Mouse (Mus musculus) heart, adult 2 months (tissue): ENCODE measurements at regions not wholly inside any gene's neighbourhood (a gene's known extent, or its start where the extent isn't known, plus 50 kb on each side); places are given as distances from the start of the nearest gene placed in this dataset.

ENCODE experiments used
- DNase-seq, 2 experiments: peaks; one replicate each; pipeline ENCODE4 v3.0.0; 2021
- H3K27ac ChIP-seq: fragments of 200-600 bp; 2 replicates; pipeline ENCODE4 v1.8.1; 2022
- H3K27me3 ChIP-seq: fragments of 200-500 bp; 2 replicates; pipeline ENCODE4 v1.6.1; 2012; ENCODE audit warnings: mild to moderate bottlenecking, low read length, inconsistent platforms, mixed read lengths; ENCODE audit not compliant: control insufficient read depth, insufficient read depth
- H3K36me3 ChIP-seq: fragments of 200-500 bp; 2 replicates; pipeline ENCODE4 v1.6.1; 2012; ENCODE audit warnings: low read length, inconsistent platforms; ENCODE audit not compliant: control insufficient read depth, insufficient read depth
- H3K4me1 ChIP-seq: fragments of 200-500 bp; 2 replicates; pipeline ENCODE4 v1.6.1; 2011; ENCODE audit warnings: low read length; ENCODE audit not compliant: control insufficient read depth, insufficient read depth
- H3K4me3 ChIP-seq: fragments of 200-600 bp; 2 replicates; pipeline ENCODE4 v1.8.1; 2022
- H3K79me2 ChIP-seq: fragments of 200-500 bp; replicated peaks from 2 replicates; pipeline ENCODE4 v1.6.1; 2012; ENCODE audit warnings: mild to moderate bottlenecking, inconsistent platforms, low read length, moderate library complexity, mixed read lengths; ENCODE audit not compliant: control insufficient read depth, insufficient read depth
- H3K9ac ChIP-seq: fragments of 200-500 bp; 2 replicates; pipeline ENCODE4 v1.6.1; 2012; ENCODE audit warnings: low read depth, mild to moderate bottlenecking, control low read depth, inconsistent platforms, low read length, mixed read lengths
- CTCF ChIP-seq: fragments of 200-600 bp; IDR thresholded peaks from 2 replicates; pipeline ENCODE4 v1.8.1; 2022; ENCODE audit warnings: antibody characterized with exemption, mild to moderate bottlenecking, moderate library complexity
- EP300 ChIP-seq: fragments of 200-500 bp; IDR thresholded peaks from 2 replicates; pipeline ENCODE4 v1.6.1; 2011; ENCODE audit warnings: low read depth, low read length, control low read depth; ENCODE audit not compliant: insufficient read depth
- POLR2A ChIP-seq: fragments of 200-500 bp; IDR thresholded peaks from 2 replicates; pipeline ENCODE4 v1.6.1; 2011; ENCODE audit warnings: mild to moderate bottlenecking, low read depth, low read length, control low read depth; ENCODE audit not compliant: insufficient read depth
- WGBS: fragments of 180-500 bp; shearing (Covaris S2); methylation state at CpG from one replicate; pipeline ENCODE4 v1.1.7; 2018; 5-methylcytosine and 5-hydroxymethylcytosine counted together
- intact Hi-C: fragments of 180-260 bp; cut with DNase I; formaldehyde crosslinking; loops from one replicate; pipeline ENCODE4 v1.15.1; 2025

GRCm38 (mm10) chr14:76672442-76672841 is 115.8 kb upstream of the Serp2 start:
- no peak overlapping the region for H3K27ac ChIP-seq
- no peaks in the 10 kb centered on the region for H3K27me3 ChIP-seq
- H3K79me2 ChIP-seq, result no peaks in the 10 kb centered on the region
- H3K4me1 ChIP-seq, result peaks cover 10% of the 10 kb centered on the region
- intact Hi-C loops, result loop anchor here (5.0 kb wide), 3 partner anchors 40 to 165 kb away; no protein-coding TSS in a partner anchor
- no peak for DNase-seq
- no peaks in the 10 kb centered on the region for H3K36me3 ChIP-seq
- no peak for TF ChIP-seq CTCF
- no peak for TF ChIP-seq POLR2A
- TF ChIP-seq EP300, result no peak
- 68% methylated on average over 2 of the region's 2 CpGs for WGBS
- H3K9ac ChIP-seq, result no peak overlapping the region
- no peak overlapping the region for H3K4me3 ChIP-seq

- 62% methylated on average over 4 of the region's 4 CpGs for WGBS
- H3K4me3 ChIP-seq, result no peak overlapping the region
- H3K27me3 ChIP-seq, result no peaks in the 10 kb centered on the region
- intact Hi-C loops, result loop anchor here (5.0 kb wide), 3 partner anchors 39 to 164 kb away; no protein-coding TSS in a partner anchor
- no peak for DNase-seq
- H3K36me3 ChIP-seq, result no peaks in the 10 kb centered on the region
- H3K79me2 ChIP-seq, result no peaks in the 10 kb centered on the region
- TF ChIP-seq POLR2A (no peak), CTCF (no peak), EP300 (no peak)
- H3K27ac ChIP-seq, result no peak overlapping the region
- peaks cover 10% of the 10 kb centered on the region for H3K4me1 ChIP-seq
- H3K9ac ChIP-seq, result no peak overlapping the region
Observed at GRCm38 (mm10) chr14:76671023-76671422, 114.3 kb upstream of the Serp2 start.

- intact Hi-C loops, result no loop called here
- H3K36me3 ChIP-seq, result no peaks in the 10 kb centered on the region
- no peak for DNase-seq
- no peaks in the 10 kb centered on the region for H3K27me3 ChIP-seq
- H3K79me2 ChIP-seq, result no peaks in the 10 kb centered on the region
- 69% methylated on average over 12 of the region's 12 CpGs for WGBS
- no peak overlapping the region for H3K4me3 ChIP-seq
- H3K9ac ChIP-seq, result no peak overlapping the region
- peaks cover 1% of the 10 kb centered on the region; the same call in 1 of the 2 replicates for H3K4me1 ChIP-seq
- H3K27ac ChIP-seq, result no peak overlapping the region
- TF ChIP-seq POLR2A (no peak), CTCF (no peak), EP300 (no peak)
Observed at GRCm38 (mm10) chr14:76665754-76666371, 109.2 kb upstream of the Serp2 start.

GRCm38 (mm10) chr14:76664586-76665508 is 108.2 kb upstream of the Serp2 start:
- 72% methylated on average over 11 of the region's 11 CpGs for WGBS
- TF ChIP-seq POLR2A (no peak), CTCF (no peak), EP300 (no peak)
- Histone ChIP-seq H3K36me3 (no peaks in the 10 kb centered on the region), H3K9ac (no peak overlapping the region), H3K79me2 (no peaks in the 10 kb centered on the region), H3K27ac (no peak overlapping the region), H3K4me3 (no peak overlapping the region), H3K4me1 (peaks cover 1% of the 10 kb centered on the region; the same call in 1 of the 2 replicates), H3K27me3 (no peaks in the 10 kb centered on the region)
- DNase-seq, result peak in 1 of 2 experiments; percentile 37
- intact Hi-C loops, result no loop called here

- Histone ChIP-seq H3K9ac (no peak overlapping the region), H3K27ac (no peak overlapping the region), H3K36me3 (no peaks in the 10 kb centered on the region), H3K4me3 (no peak overlapping the region), H3K4me1 (peaks cover 1% of the 10 kb centered on the region; the same call in 1 of the 2 replicates), H3K27me3 (no peaks in the 10 kb centered on the region), H3K79me2 (no peaks in the 10 kb centered on the region)
- DNase-seq, result no peak
- intact Hi-C loops, result no loop called here
- WGBS, result 92% methylated on average over 2 of the region's 2 CpGs
- TF ChIP-seq CTCF (no peak), EP300 (no peak), POLR2A (no peak)
Observed at GRCm38 (mm10) chr14:76663816-76664215, 107.1 kb upstream of the Serp2 start.

- H3K4me3 ChIP-seq, result no peak overlapping the region
- H3K36me3 ChIP-seq, result no peaks in the 10 kb centered on the region
- 90% methylated on average over 7 of the region's 7 CpGs for WGBS
- H3K79me2 ChIP-seq, result no peaks in the 10 kb centered on the region
- no peaks in the 10 kb centered on the region for H3K27me3 ChIP-seq
- H3K9ac ChIP-seq, result no peak overlapping the region
- H3K27ac ChIP-seq, result no peak overlapping the region
- TF ChIP-seq CTCF, result no peak
- TF ChIP-seq POLR2A, result no peak
- TF ChIP-seq EP300, result no peak
- no peak for DNase-seq
- intact Hi-C loops, result no loop called here
- peaks cover 8% of the 10 kb centered on the region for H3K4me1 ChIP-seq
Observed at GRCm38 (mm10) chr14:76662871-76663270, 106.2 kb upstream of the Serp2 start.
